Mouse (Mus musculus) gonadal fat pad, adult 2 months (tissue): ENCODE data around the gene Manba. TPM values are rescaled to one million over a fixed set of nuclear protein-coding genes. Genes with fewer than 3 reads are reported as not detected.
"Not testable (repeated sequence)": the region's sequence is repeated elsewhere in the genome, so short reads cannot be mapped to it uniquely, and the experiment has no call there.

Experiments used
- DNase-seq: peaks from one replicate; pipeline ENCODE4 v3.0.0-alpha.2; 2012; ENCODE audit warnings: low read depth
- polyA plus RNA-seq: library from polyadenylated mRNA; depleted of rRNA; stranded (reverse); fragments of >200 nt; gene quantifications from 2 replicates; pipeline ENCODE4 v1.2.3, GENCODE M21; 2012; rRNA removed

The Manba gene
- polyA plus RNA-seq: 9.5 and 14.8 TPM in 2 replicates

- DNase-seq: no peak
These were observed at the start of gene Manba for GRCm38 (mm10) chr3:135485128-135485899. TSS of gene Manba (plus strand) at chr3:135485611.

GRCm38 (mm10) chr3:135436901-135437616 is 48.4 kb upstream of the Manba start:
- DNase-seq: no peak

GRCm38 (mm10) chr3:135437758-135438495 is 47.5 kb upstream of the Manba start, which contains the start of gene Ube2d3:
TSS of gene Ube2d3 (plus strand) at chr3:135438149.
- no peak for DNase-seq

- DNase-seq: no peak
These were observed 46.9 kb upstream of the Manba start for GRCm38 (mm10) chr3:135438531-135438912.

GRCm38 (mm10) chr3:135438913-135439531 is 46.4 kb upstream of the Manba start:
- no peak for DNase-seq

GRCm38 (mm10) chr3:135439651-135440050 is 45.8 kb upstream of the Manba start:
- no peak for DNase-seq

GRCm38 (mm10) chr3:135440221-135440620 is 45.2 kb upstream of the Manba start:
- no peak for DNase-seq

GRCm38 (mm10) chr3:135440621-135441020 is 44.8 kb upstream of the Manba start:
- DNase-seq: no peak

- DNase-seq: no peak
These were observed 40.5 kb upstream of the Manba start for GRCm38 (mm10) chr3:135444930-135445329.

- DNase-seq: no peak
These were observed 26.4 kb upstream of the Manba start for GRCm38 (mm10) chr3:135458981-135459380.

GRCm38 (mm10) chr3:135468402-135468801 is 17.0 kb upstream of the Manba start:
- DNase-seq: no peak

GRCm38 (mm10) chr3:135469146-135469545 is 16.3 kb upstream of the Manba start:
- no peak for DNase-seq

- DNase-seq: peak; percentile 78
These were observed 15.4 kb upstream of the Manba start for GRCm38 (mm10) chr3:135469974-135470373.

GRCm38 (mm10) chr3:135470823-135471222 is 14.6 kb upstream of the Manba start:
- no peak for DNase-seq

- DNase-seq: no peak
These were observed 10.4 kb upstream of the Manba start for GRCm38 (mm10) chr3:135475025-135475424.

- DNase-seq: no peak
These were observed 9.1 kb upstream of the Manba start for GRCm38 (mm10) chr3:135476286-135476685.

GRCm38 (mm10) chr3:135476977-135477376 is 8.4 kb upstream of the Manba start:
- no peak for DNase-seq

- DNase-seq: not testable (repeated sequence)
These were observed 6.3 kb upstream of the Manba start for GRCm38 (mm10) chr3:135479090-135479489.

- no peak for DNase-seq
These were observed 4.6 kb upstream of the Manba start for GRCm38 (mm10) chr3:135480767-135481166.

- no peak for DNase-seq
These were observed 3.8 kb upstream of the Manba start for GRCm38 (mm10) chr3:135481608-135482007.

- DNase-seq: not testable (repeated sequence)
These were observed 761 bp upstream of the Manba start for GRCm38 (mm10) chr3:135484650-135485049.

- DNase-seq: no peak
These were observed 460 bp downstream of the Manba start for GRCm38 (mm10) chr3:135485900-135486241.
